Mouse (Mus musculus): ENCODE data around the gene Gm5426.

DNA sequence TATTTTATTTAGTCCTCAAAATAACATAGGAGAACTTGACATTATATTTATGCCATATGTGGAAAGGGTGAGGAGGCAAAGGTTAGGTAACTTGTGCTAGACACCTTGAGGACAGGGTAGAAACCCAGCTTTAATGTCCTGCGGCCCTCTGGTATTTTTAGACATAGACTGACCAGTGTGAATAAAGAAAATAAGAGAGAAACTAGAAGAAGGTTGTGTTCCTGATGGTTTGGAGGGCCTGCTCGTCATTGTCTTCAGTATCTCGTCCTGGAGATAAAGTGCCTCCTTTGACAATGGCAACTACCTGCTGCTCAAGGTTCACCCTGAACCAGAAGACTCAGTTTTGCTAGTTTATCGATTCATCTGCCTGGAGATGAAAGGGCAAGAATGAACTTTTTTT lies 32.6 kb downstream of the Gm5426 start:
- TF ChIP-seq CTCF (IDR thresholded peaks at IDR 0.05; ENCODE audit: insufficient read depth, low read depth, low read length) (no peak), POLR2A (IDR thresholded peaks at IDR 0.05; ENCODE audit: insufficient read depth, low read depth, low read length) (no peak)
